Mouse (Mus musculus): ENCODE results near the gene Gm30191. TPM values are rescaled to one million over a fixed set of nuclear protein-coding genes. Genes with fewer than 3 reads are reported as not detected.
"Not testable (repeated sequence)": the region's sequence is repeated elsewhere in the genome, so short reads cannot be mapped to it uniquely, and the experiment has no call there.

Gene Gm30191
- total RNA-seq, 2 experiments from 2014 or later: not detected

DNA sequence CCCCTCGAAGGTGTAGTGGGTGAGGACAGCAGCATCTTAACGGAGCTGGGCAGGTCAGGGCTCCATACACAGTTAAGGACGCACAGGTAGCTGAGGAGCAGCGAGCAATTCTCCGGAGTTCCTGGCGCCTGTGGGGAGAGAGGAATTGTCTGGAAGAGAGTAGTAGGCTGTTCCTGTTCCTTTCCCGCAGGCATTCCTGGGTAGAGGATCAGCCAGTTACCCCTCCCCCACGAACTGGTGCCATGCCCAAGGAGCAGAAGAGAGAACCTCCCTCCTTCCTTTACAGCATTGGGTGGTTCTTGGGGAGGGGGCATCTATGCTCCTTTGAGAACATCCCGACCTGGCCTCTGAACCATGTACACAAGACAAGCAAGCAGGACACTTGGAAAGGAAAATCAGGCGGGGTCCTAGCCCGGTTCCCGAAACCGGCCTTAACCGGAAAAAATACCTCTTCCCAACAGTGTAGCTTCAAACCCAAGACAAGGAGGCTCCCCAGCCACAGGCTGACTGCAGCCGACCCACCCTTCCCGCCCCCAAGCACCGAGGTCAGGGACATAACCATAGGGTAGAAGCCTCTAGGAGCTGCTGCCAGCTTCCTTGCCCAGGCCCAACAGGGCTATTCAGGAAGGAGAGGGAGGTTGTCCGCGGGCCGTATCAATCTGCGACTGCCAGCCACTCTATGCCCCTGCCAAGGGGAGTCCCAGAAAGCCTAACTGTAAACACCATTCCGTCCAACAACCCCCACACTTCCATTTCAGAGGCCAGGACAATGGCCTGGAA is 5.6 kb downstream of the Gm30191 start:
- no peak for DNase-seq

DNA sequence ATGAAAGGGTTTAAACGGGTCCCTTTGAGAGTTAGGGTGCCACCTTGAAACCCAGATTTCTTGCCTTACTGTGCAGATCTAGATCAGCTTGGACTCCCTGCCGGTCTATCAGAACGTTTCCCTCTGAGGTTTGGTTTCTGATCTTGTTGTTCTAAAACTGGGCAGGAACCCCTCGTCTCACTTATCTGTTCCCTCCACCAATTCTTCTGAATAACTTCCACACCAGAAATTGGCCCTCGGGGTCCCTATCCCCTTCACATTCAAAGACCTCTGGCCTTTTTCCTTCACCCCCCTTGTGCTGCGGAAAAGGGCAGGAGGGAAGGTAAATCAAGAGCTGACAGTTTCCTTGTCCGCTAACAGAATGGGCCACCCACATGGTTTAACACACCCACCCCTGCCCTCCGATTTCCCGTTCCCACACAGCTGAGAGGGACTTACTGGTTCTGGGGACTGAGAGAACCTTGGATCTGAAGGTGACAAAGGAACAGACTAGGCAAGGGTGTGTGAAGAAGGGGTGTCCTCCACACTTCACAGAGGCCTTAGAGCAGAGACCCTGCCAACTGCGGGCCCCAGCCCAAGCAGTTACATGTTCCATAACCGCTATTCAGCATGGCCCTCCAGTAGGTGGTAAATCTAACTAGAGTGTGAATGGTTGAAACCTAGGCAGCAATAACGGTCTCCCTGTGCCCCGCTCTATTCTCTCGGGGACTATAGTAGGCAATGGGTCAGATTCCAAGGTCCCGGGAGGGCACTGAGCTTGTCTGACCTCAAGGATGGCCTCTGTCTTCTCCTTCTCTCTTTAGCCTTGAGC is 6.4 kb downstream of the Gm30191 start:
- no peak for DNase-seq

DNA sequence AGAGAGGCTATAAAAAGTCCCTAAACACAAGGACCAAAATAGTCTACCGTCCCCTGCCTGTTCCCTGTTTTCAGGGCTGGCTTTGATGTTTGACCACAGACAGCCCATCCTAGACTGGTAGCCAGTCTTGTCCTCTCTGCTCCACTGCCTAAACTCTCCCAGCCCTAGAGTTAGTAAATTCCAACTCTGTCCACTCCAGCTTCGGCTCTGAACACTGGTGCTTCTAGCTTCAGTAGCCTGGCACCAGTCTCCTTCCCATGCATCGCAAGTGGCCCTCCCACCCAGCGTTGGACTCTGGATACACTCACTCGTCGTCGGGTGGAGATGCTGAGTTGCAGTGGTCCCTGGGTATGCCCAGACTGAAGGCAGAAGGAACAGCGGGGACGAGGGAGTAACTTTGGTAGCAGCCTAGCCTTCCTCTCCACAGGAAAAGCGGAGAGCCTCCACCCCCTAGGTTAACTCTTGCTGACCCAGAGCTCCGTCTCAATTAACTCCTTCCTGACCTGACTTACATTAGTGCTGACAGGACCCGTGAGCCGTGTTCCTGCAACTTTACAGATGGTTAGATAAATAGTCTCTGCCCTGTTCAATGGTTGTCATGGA is 7.1 kb downstream of the Gm30191 start, which contains the start of gene Grrp1:
TSS of gene Grrp1 (minus strand) at position 385 of the 603 bp plus-strand sequence.
- no peak for DNase-seq

- no peak for DNase-seq
Observed at GRCm38 (mm10) chr4:134254835-134255234, 8.1 kb downstream of the Gm30191 start.

GRCm38 (mm10) chr4:134255854-134256253 is 9.1 kb downstream of the Gm30191 start:
- no peak for DNase-seq

- DNase-seq: no peak
Observed at GRCm38 (mm10) chr4:134256407-134257197, 9.9 kb downstream of the Gm30191 start.

- DNase-seq: no peak
Observed at GRCm38 (mm10) chr4:134257198-134258009, 10.7 kb downstream of the Gm30191 start.

GRCm38 (mm10) chr4:134258354-134258753 is 11.6 kb downstream of the Gm30191 start:
- no peak for DNase-seq

GRCm38 (mm10) chr4:134263191-134263590 is 16.5 kb downstream of the Gm30191 start:
- no peak for DNase-seq

- DNase-seq: no peak
Observed at GRCm38 (mm10) chr4:134265860-134266585, 19.3 kb downstream of the Gm30191 start.

DNA sequence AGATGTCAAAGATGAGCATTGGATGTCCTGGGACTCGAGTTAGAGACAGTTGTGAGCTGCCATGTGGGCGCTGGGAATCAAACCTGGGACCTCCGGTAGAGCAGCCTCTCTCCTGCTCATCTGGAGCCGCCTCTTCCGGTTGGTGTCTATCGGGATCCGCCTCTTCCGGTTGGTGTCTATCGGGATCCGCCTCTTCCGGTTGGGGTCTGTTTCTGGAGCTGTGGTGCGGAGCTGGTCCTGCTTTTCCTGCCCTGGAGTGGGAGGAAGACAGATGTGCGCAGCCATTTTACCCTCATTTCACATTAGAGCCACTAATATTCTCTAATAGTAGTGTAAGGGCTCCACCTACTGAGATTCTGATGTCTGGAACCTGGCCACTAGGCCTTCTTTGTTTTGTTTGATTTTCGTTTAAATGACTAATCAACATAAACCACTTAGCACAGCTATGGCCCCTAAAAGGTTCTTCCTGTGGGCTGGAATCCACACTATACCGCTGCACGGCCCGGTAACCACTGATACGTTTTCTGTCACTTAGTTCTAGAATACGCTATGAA is 21.4 kb downstream of the Gm30191 start:
- DNase-seq: no peak

- not testable (repeated sequence) for DNase-seq
Observed at GRCm38 (mm10) chr4:134269622-134270021, 22.9 kb downstream of the Gm30191 start.

- DNase-seq: no peak
Observed at GRCm38 (mm10) chr4:134271979-134272378, 25.2 kb downstream of the Gm30191 start.

GRCm38 (mm10) chr4:134272731-134273416 is 26.1 kb downstream of the Gm30191 start:
- no peak for DNase-seq

GRCm38 (mm10) chr4:134273417-134274345 is 26.9 kb downstream of the Gm30191 start:
- no peak for DNase-seq

DNA sequence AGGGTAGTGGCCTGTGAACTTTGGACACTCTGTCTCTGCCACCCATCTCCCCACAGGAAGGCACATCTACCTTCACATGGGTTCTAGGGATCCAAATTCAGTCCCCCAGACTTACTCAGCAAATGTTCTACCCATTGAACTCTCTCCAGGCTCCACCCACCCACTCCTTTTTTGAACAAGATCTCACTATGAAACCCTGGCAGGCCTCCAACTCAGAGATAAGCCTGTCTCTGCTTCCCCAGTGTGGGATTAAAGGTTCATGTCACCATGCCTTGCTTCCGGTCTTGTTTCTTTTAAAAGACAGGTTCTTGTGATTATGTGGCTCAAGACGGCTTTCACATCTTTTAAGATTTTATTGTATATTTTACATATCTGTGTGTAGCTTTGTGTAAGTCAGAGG is 38.2 kb downstream of the Gm30191 start:
- no peak for DNase-seq

DNA sequence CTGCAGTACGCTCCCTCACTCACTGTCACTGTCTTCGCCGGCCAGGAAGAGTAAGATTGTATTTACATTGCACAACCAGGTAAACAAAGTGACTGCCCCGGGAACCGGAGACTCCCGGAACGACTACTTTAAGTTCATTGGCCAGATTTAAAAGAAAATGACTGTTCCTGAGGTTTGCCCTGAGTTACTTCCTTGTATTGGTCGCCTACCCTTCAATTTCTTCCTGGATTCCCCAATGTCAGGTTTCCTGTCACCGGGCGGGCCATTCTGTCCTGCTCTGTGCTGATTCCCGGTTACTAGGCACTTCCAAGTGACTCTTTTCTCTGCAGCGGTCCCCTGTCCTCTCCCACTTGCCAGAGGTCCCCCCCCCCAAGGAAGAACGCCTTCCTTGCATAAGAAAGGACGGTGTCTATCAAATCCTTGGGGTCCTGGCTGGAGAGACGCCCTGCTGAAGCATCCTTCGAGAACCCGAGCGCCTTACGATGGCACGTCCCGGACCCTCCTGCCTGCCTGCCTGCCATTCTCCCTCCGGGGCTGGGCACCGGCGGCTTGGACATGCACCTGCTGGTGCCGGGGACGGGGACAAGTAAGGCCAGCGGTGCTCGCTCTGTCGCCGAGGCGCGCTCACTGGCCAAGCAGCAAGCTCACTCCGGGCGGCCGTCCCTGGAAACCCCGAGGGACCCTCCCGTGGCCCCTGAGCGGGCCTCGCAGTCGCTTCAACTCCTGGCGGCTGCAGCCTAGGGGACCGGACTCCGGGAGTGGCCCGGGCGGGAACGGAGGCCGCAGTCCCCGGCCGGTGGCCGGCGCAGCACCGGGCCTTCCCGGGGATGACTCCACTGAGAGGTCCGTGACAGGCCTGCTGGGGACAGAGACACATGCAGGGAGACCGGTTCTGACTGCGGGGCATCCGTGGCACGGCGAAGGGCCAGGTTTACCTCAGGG is 39.8 kb downstream of the Gm30191 start:
- no peak for DNase-seq

Measured in gastrocnemius, postnatal 25 days (tissue).